Mouse (Mus musculus) kidney, adult 2 months (tissue): ENCODE measurements around the gene Dhx29. TPM values are rescaled to one million over a fixed set of nuclear protein-coding genes. Genes with fewer than 3 reads are reported as not detected.

Source experiments
- DNase-seq: peaks from one replicate; pipeline ENCODE4 v3.0.0; 2021
- H3K27ac ChIP-seq: fragments of 200-500 bp; 2 replicates; pipeline ENCODE4 v1.5.1; 2012; ENCODE audit warnings: low read depth, low read length, control low read depth, inconsistent platforms; ENCODE audit not compliant: insufficient read depth
- H3K27me3 ChIP-seq: fragments of 200-500 bp; replicated peaks from 2 replicates; pipeline ENCODE4 v1.6.1; 2012; ENCODE audit warnings: mild to moderate bottlenecking, moderate library complexity, low read length, inconsistent platforms; ENCODE audit not compliant: control insufficient read depth, insufficient read depth
- H3K36me3 ChIP-seq: fragments of 200-500 bp; 2 replicates; pipeline ENCODE4 v1.6.1; 2012; ENCODE audit warnings: mild to moderate bottlenecking, moderate library complexity, low read length, inconsistent platforms; ENCODE audit not compliant: control insufficient read depth, insufficient read depth
- H3K4me1 ChIP-seq: fragments of 200-500 bp; 2 replicates; pipeline ENCODE4 v1.6.1; 2011; ENCODE audit warnings: low read length; ENCODE audit not compliant: control insufficient read depth, insufficient read depth
- H3K4me3 ChIP-seq: fragments of 200-500 bp; 2 replicates; pipeline ENCODE4 v1.5.1; 2011; ENCODE audit warnings: mild to moderate bottlenecking, low read depth, low read length, control low read depth; ENCODE audit not compliant: insufficient read depth
- CTCF ChIP-seq: fragments of 200-500 bp; conservative IDR thresholded peaks from 2 replicates; pipeline ENCODE4 v1.5.1; 2011; ENCODE audit warnings: low read depth, mild to moderate bottlenecking, control low read depth, low read length, moderate library complexity, mixed read lengths; ENCODE audit not compliant: insufficient read depth, insufficient read length
- POLR2A ChIP-seq: fragments of 200-500 bp; IDR thresholded peaks from one replicate; pipeline ENCODE4 v1.6.1; 2011; ENCODE audit warnings: low read depth, low read length, control low read depth
- whole genome bisulfite sequencing: fragments of 180-500 bp; shearing (Covaris S2); methylation state at CpG from one replicate; pipeline ENCODE4 v1.1.7; 2018; 5-methylcytosine and 5-hydroxymethylcytosine counted together
- polyA plus RNA-seq: library from polyadenylated mRNA; depleted of rRNA; stranded (reverse); fragments of >200 nt; gene quantifications from 2 replicates; pipeline ENCODE4 v1.2.3, GENCODE M21; 2012

Gene Dhx29
- polyA plus RNA-seq, 1 experiment = 3.9 TPM

DNA sequence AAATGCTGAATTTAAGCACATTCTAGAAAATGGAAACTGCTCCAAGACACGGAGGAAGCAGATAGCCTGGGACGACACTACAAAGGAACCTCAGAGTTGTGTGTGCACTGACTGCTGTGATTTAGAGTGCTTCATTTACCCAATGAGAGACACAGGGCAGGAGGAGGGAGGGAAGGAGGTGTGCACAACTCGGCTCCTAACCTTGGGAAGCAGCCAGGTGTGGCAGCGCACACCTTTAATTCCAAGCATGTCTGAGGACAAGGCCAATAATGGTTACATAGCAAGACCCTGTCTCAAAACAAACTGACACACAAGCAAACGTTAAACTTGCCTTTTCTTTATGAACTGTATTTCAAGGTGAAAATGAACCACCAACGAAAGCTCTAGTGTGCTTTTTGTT is 2.0 kb upstream of the Dhx29 start:
- Histone ChIP-seq H3K27ac (peak overlapping the region; percentile 54; the same call in 1 of the 2 replicates), H3K36me3 (no peaks in the 10 kb centered on the region), H3K4me1 (peaks cover 12% of the 10 kb centered on the region; the same call in 1 of the 2 replicates), H3K27me3 (no peaks in the 10 kb centered on the region), H3K4me3 (peak overlapping the region; percentile 13)
- WGBS = 28% methylated on average over 6 of the region's 6 CpGs
- TF ChIP-seq CTCF = no peak
- peak; percentile 65 for DNase-seq

DNA sequence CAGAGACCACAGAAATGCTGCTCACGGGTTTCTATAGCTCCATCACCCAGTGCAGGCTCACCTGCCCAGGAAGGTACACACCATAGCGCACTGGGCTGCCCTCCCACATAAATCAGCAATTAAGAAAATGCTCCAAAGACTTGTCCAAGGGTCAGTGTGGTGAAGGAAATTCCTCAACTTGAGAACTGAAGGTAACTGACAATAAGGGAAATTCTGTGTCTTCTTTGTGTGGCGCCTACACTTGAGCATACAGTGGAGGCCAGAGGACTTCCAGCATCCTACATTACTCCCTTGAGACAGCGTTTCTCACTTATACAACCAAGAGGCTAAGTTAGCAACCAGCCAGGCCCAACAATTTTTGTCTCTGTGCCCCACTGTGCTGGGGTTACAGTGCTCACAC is 1.3 kb upstream of the Dhx29 start:
- Histone ChIP-seq H3K4me1 (peaks cover 12% of the 10 kb centered on the region; the same call in 1 of the 2 replicates), H3K36me3 (no peaks in the 10 kb centered on the region), H3K27ac (peak overlapping the region; percentile 12; the same call in 1 of the 2 replicates), H3K27me3 (no peaks in the 10 kb centered on the region), H3K4me3 (peak overlapping the region; percentile 78)
- WGBS = 33% methylated on average over 4 of the region's 4 CpGs
- DNase-seq = peak; percentile 24
- TF ChIP-seq POLR2A (no peak), CTCF (no peak)

DNA sequence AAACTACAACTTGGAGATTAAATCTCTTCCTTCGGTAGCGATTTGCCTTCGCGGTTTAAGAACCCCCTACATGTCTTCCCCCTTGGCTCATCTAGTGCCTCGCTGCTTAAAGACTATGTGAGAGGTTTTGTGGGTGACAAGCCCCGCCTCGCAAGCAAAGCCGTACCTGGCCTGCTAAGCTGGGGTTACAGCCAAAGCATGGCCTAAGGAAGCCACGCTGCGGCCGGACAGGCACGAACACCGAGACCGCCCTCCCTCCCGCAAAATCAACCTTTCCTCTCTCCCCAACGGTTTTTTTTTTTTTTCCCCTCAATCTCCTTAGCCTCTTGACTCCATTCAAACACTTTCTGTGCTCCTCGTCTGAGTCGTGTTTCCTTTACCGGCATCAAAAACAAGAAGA is 458 bp upstream of the Dhx29 start:
- Histone ChIP-seq H3K36me3 (no peaks in the 10 kb centered on the region), H3K27ac (peak overlapping the region; percentile 72), H3K4me1 (peaks cover 12% of the 10 kb centered on the region; the same call in 1 of the 2 replicates), H3K27me3 (no peaks in the 10 kb centered on the region), H3K4me3 (peak overlapping the region; percentile 78)
- TF ChIP-seq POLR2A (no peak), CTCF (no peak)
- WGBS = 0% methylated on average over 19 of the region's 19 CpGs
- DNase-seq = peak; percentile 44

DNA sequence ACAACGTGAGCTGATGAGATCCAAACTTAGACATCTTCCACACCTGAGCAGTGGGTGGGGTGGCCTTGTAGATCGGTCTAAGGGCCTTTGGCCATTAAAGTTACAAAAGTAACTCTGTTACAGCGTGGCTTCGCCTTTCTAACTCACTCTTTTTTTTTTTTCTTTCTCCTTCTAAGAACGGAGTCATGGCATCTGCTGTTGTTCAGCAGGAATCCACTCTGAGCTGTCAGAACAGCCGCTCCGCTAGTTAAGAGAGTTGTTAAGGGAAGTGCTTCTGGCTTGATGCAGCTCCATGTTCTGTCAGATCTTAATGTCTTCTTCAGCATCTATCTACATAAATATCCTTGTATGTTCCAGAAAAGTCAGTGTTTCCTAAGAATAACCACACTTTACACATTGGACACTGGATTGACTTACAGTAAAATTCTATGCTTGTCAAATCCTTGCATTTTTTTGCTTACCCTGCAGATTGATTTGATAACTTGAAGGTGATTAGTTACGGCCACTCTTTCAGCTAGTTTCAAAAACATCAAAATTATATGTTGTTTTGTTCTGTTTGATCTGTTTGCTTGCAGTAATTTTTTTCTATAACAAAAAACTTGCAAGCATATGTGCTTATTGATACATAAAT is 899 bp downstream of the Dhx29 start:
- Histone ChIP-seq H3K36me3 (peaks cover under 1% of the 10 kb centered on the region), H3K27ac (peak overlapping the region; percentile 18), H3K4me1 (peaks cover 12% of the 10 kb centered on the region; the same call in 1 of the 2 replicates), H3K27me3 (no peaks in the 10 kb centered on the region), H3K4me3 (peak overlapping the region; percentile 78)
- TF ChIP-seq CTCF (no peak), POLR2A (no peak)
- 4% methylated on average over 8 of the region's 8 CpGs for WGBS
- DNase-seq = no peak

DNA sequence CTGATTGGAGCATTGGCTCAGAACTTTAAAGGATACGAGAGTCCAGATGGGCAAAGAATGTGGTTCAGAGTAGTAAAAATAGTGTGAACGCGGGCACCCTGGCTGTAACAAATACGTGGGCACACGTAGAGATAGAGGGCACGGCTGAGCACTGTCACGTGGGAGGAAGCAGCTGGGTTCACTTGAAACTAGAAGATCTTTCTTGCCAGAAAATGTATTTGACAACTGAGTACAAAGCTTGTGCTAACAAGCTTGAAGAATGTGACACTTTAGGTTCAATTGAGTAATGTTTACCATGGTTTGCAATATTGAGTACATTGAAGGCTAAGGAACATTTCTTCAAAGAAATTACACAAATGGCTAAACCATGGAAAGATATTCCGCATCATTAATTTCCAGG is 10.9 kb downstream of the Dhx29 start:
- peaks cover 8% of the 10 kb centered on the region for H3K36me3 ChIP-seq
- H3K4me3 ChIP-seq = no peak overlapping the region
- DNase-seq = no peak
- 76% methylated on average over 8 of the region's 8 CpGs for WGBS
- no peak overlapping the region for H3K27ac ChIP-seq
- no peak for TF ChIP-seq CTCF
- no peak for TF ChIP-seq POLR2A
- H3K27me3 ChIP-seq = no peaks in the 10 kb centered on the region
- H3K4me1 ChIP-seq = no peaks in the 10 kb centered on the region

DNA sequence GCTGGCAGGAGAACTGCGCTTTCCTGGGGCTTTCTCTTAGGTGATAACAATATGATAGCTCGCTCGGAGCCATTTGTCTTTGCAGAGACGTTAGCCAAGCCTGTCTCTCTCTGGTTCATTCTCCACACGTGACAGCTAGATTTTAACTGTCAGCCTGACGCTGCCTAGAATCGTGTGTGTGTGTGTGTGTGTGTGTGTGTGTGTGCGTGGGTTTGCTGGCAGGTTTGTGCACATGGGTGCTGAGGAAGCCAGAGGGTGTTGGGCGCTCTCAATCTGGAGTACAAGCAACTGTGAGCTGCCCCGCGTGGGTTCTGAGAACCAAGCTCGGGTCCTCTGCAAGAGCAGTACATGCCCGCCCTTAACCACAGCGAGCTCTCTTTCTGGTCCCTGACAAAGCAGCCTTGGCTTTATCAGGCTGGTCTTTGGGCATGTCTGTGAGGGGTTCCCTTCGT is 14.7 kb downstream of the Dhx29 start:
- H3K36me3 ChIP-seq = peaks cover 3% of the 10 kb centered on the region; the same call in 1 of the 2 replicates
- no peak overlapping the region for H3K4me3 ChIP-seq
- H3K27ac ChIP-seq = no peak overlapping the region
- DNase-seq = no peak
- no peaks in the 10 kb centered on the region for H3K27me3 ChIP-seq
- no peaks in the 10 kb centered on the region for H3K4me1 ChIP-seq
- WGBS = 82% methylated on average over 15 of the region's 15 CpGs
- TF ChIP-seq CTCF (no peak), POLR2A (no peak)

DNA sequence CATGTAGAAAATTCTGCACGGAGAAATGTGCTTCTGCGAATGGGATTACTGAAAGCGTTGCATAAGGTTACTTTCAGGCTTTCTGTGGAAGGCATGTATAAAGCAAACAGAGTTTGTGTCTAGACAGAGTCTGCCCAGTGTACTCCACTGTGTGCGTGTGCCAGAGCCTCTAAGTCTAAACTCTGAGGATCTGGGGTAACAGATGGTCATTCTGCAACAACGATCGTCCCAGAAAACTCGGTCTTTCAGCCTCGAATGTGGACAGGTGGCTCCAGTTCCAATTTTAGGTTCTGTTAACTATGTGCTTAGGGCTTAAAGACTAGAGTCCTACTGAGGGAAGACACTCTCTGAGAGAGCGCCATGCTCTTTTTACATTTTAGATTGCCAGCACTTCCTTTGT is 18.1 kb downstream of the Dhx29 start:
- WGBS = 94% methylated on average over 9 of the region's 9 CpGs
- Histone ChIP-seq H3K27me3 (no peaks in the 10 kb centered on the region), H3K4me1 (no peaks in the 10 kb centered on the region), H3K36me3 (peaks cover 4% of the 10 kb centered on the region; the same call in 1 of the 2 replicates), H3K4me3 (no peak overlapping the region), H3K27ac (no peak overlapping the region)
- DNase-seq = no peak
- TF ChIP-seq POLR2A (no peak), CTCF (no peak)
